Mouse (Mus musculus) heart, embryonic 16.5 days (tissue): ENCODE results near the gene Agbl5. TPM values are rescaled to one million over a fixed set of nuclear protein-coding genes. Genes with fewer than 3 reads are reported as not detected.
A peak's percentile ranks its signal among the peaks of the same experiment; 100 is the strongest.

Experiments
- ATAC-seq: fragments of 200-750 bp; cut with Nextera tagmentation; replicated peaks from 2 replicates; pipeline ENCODE4 v1.8.0; 2017; ENCODE audit warnings: moderate number of reproducible peaks; ENCODE audit not compliant: insufficient read depth, low FRiP score; ENCODE audit errors: extremely low read depth
- H3K27ac ChIP-seq: fragments of 300-500 bp; sonication (generic); 2 replicates; pipeline ENCODE4 v1.5.1; 2014; ENCODE audit warnings: mild to moderate bottlenecking, low read length, control low read depth, moderate library complexity
- H3K27me3 ChIP-seq: fragments of 300-500 bp; sonication (generic); 2 replicates; pipeline ENCODE4 v1.6.1; 2014; ENCODE audit warnings: low read length, mixed read lengths; ENCODE audit not compliant: control insufficient read depth, insufficient read depth
- H3K36me3 ChIP-seq: fragments of 300-500 bp; sonication (generic); 2 replicates; pipeline ENCODE4 v1.6.1; 2014; ENCODE audit not compliant: control insufficient read depth, insufficient read depth
- H3K4me1 ChIP-seq: fragments of 300-500 bp; sonication (generic); 2 replicates; pipeline ENCODE4 v1.6.1; 2014; ENCODE audit warnings: low read length, mixed read lengths; ENCODE audit not compliant: control insufficient read depth, insufficient read depth
- H3K4me2 ChIP-seq: fragments of 300-500 bp; sonication (generic); 2 replicates; pipeline ENCODE4 v1.6.1; 2014; ENCODE audit warnings: low read depth, mild to moderate bottlenecking, control low read depth, low read length
- H3K4me3 ChIP-seq: fragments of 300-500 bp; sonication (generic); 2 replicates; pipeline ENCODE4 v1.5.1; 2014; ENCODE audit warnings: mild to moderate bottlenecking, control low read depth, low read length
- H3K9ac ChIP-seq: fragments of 300-500 bp; sonication (generic); 2 replicates; pipeline ENCODE4 v1.6.1; 2014; ENCODE audit warnings: low read length, control low read depth
- H3K9me3 ChIP-seq: fragments of 300-500 bp; sonication (generic); replicated peaks from 2 replicates; pipeline ENCODE4 v1.6.1; 2016; ENCODE audit warnings: low read length; ENCODE audit not compliant: control insufficient read depth
- WGBS: fragments of 180-500 bp; shearing (Covaris S2); extraction: QIAGEN DNeasy Blood & Tissue Kit; methylation state at CpG from one replicate; pipeline ENCODE4 v1.1.7; 2014; 5-methylcytosine and 5-hydroxymethylcytosine counted together
- polyA plus RNA-seq: library from polyadenylated mRNA; unstranded; fragments of >200 nt; fragmentation: Nextera tagmentation; extraction: Ambion mirVana; gene quantifications from 2 replicates; pipeline ENCODE4 v1.2.1, GENCODE M21; 2015

Gene Agbl5
- polyA plus RNA-seq: 10.8 and 11.8 TPM in 2 replicates

GRCm38 (mm10) chr5:30888337-30889087 is at the start of gene Agbl5:
Gene Agbl5, plus strand, starts transcription at chr5:30888694.
- Histone ChIP-seq H3K27ac (peak within 1 kb of the TSS; percentile 91), H3K4me2 (peak within 1 kb of the TSS; percentile 84), H3K27me3 (no peaks in the 10 kb centered on the region), H3K36me3 (peaks cover 25% of the 10 kb centered on the region), H3K9ac (peak within 1 kb of the TSS; percentile 91), H3K9me3 (no peaks in the 10 kb centered on the region), H3K4me1 (peaks cover 16% of the 10 kb centered on the region), H3K4me3 (peak within 1 kb of the TSS; percentile 86)
- peak; percentile 88 for ATAC-seq
- WGBS: under 1% methylated on average over 41 of the region's 42 CpGs

GRCm38 (mm10) chr5:30839731-30840130 is 48.8 kb upstream of the Agbl5 start:
- Histone ChIP-seq H3K36me3 (no peaks in the 10 kb centered on the region), H3K9ac (no peak overlapping the region), H3K4me3 (no peak overlapping the region), H3K27me3 (no peaks in the 10 kb centered on the region), H3K4me1 (no peaks in the 10 kb centered on the region), H3K4me2 (no peak overlapping the region), H3K27ac (no peak overlapping the region), H3K9me3 (no peaks in the 10 kb centered on the region; the same call in 1 of the 2 replicates)
- WGBS: 76% methylated on average over 2 of the region's 2 CpGs
- no peak for ATAC-seq

- no peak overlapping the region for H3K27ac ChIP-seq
- no peaks in the 10 kb centered on the region; the same call in 1 of the 2 replicates for H3K9me3 ChIP-seq
- WGBS: 42% methylated on average over 3 of the region's 3 CpGs
- no peaks in the 10 kb centered on the region for H3K27me3 ChIP-seq
- no peak overlapping the region for H3K4me3 ChIP-seq
- H3K9ac ChIP-seq: no peak overlapping the region
- no peak for ATAC-seq
- H3K36me3 ChIP-seq: no peaks in the 10 kb centered on the region
- no peak overlapping the region for H3K4me2 ChIP-seq
- no peaks in the 10 kb centered on the region for H3K4me1 ChIP-seq
Observed at GRCm38 (mm10) chr5:30841896-30842295, 46.6 kb upstream of the Agbl5 start.

GRCm38 (mm10) chr5:30849891-30850555 is 38.5 kb upstream of the Agbl5 start:
- WGBS: 32% methylated on average over 6 of the region's 6 CpGs
- Histone ChIP-seq H3K27me3 (no peaks in the 10 kb centered on the region), H3K9me3 (no peaks in the 10 kb centered on the region), H3K9ac (no peak overlapping the region), H3K4me2 (no peak overlapping the region), H3K4me3 (no peak overlapping the region), H3K4me1 (peaks cover 13% of the 10 kb centered on the region), H3K36me3 (no peaks in the 10 kb centered on the region), H3K27ac (no peak overlapping the region)
- no peak for ATAC-seq

GRCm38 (mm10) chr5:30850556-30850925 is 38.0 kb upstream of the Agbl5 start:
- 52% methylated on average over 2 of the region's 2 CpGs for WGBS

GRCm38 (mm10) chr5:30853522-30853921 is 35.0 kb upstream of the Agbl5 start:
- Histone ChIP-seq H3K27ac (no peak overlapping the region), H3K9ac (no peak overlapping the region), H3K4me1 (peaks cover 13% of the 10 kb centered on the region), H3K27me3 (no peaks in the 10 kb centered on the region), H3K36me3 (no peaks in the 10 kb centered on the region), H3K9me3 (no peaks in the 10 kb centered on the region), H3K4me3 (no peak overlapping the region), H3K4me2 (no peak overlapping the region)
- WGBS: 80% methylated on average over 4 of the region's 4 CpGs
- ATAC-seq: no peak

More at GRCm38 (mm10) chr5:30850556-30850925, 38.0 kb upstream of the Agbl5 start:
- H3K27ac ChIP-seq: 0 out of 2 replicates have a peak overlapping the region, but pooled peaks have one; percentile 26
- H3K9me3 ChIP-seq: no peaks in the 10 kb centered on the region
- no peak for ATAC-seq
- peaks cover 13% of the 10 kb centered on the region for H3K4me1 ChIP-seq
- H3K9ac ChIP-seq: no peak overlapping the region
- H3K36me3 ChIP-seq: no peaks in the 10 kb centered on the region
- H3K27me3 ChIP-seq: no peaks in the 10 kb centered on the region
- H3K4me2 ChIP-seq: no peak overlapping the region
- no peak overlapping the region for H3K4me3 ChIP-seq

- no peak overlapping the region for H3K27ac ChIP-seq
- ATAC-seq: no peak
- H3K4me1 ChIP-seq: peaks cover 6% of the 10 kb centered on the region
- H3K27me3 ChIP-seq: no peaks in the 10 kb centered on the region
- H3K4me2 ChIP-seq: no peak overlapping the region
- WGBS: 56% methylated on average over 3 of the region's 3 CpGs
- no peaks in the 10 kb centered on the region for H3K36me3 ChIP-seq
- H3K9ac ChIP-seq: no peak overlapping the region
- no peaks in the 10 kb centered on the region for H3K9me3 ChIP-seq
- H3K4me3 ChIP-seq: no peak overlapping the region
Observed at GRCm38 (mm10) chr5:30855674-30856073, 32.8 kb upstream of the Agbl5 start.

- 79% methylated on average over 2 of the region's 2 CpGs for WGBS
- no peak; the same call in 1 of the 2 replicates for ATAC-seq
- no peak overlapping the region for H3K27ac ChIP-seq
Observed at GRCm38 (mm10) chr5:30856124-30856523, 32.4 kb upstream of the Agbl5 start.

GRCm38 (mm10) chr5:30863852-30864251 is 24.6 kb upstream of the Agbl5 start:
- Histone ChIP-seq H3K27ac (no peak overlapping the region), H3K9me3 (no peaks in the 10 kb centered on the region), H3K9ac (no peak overlapping the region), H3K27me3 (no peaks in the 10 kb centered on the region), H3K36me3 (no peaks in the 10 kb centered on the region), H3K4me1 (peaks cover 5% of the 10 kb centered on the region), H3K4me2 (no peak overlapping the region), H3K4me3 (no peak overlapping the region)
- peak; percentile 56; the same call in 1 of the 2 replicates for ATAC-seq
- WGBS: 51% methylated on average over 4 of the region's 4 CpGs

More at GRCm38 (mm10) chr5:30856124-30856523, 32.4 kb upstream of the Agbl5 start:
- no peak overlapping the region for H3K4me3 ChIP-seq
- H3K27me3 ChIP-seq: no peaks in the 10 kb centered on the region
- no peak overlapping the region for H3K4me2 ChIP-seq
- no peaks in the 10 kb centered on the region for H3K36me3 ChIP-seq
- H3K9me3 ChIP-seq: no peaks in the 10 kb centered on the region
- peaks cover 2% of the 10 kb centered on the region; the same call in 1 of the 2 replicates for H3K4me1 ChIP-seq
- no peak overlapping the region for H3K9ac ChIP-seq
